Mouse (Mus musculus): Measurements from ENCODE around the gene Gtf3a.

- TF ChIP-seq CTCF (IDR thresholded peaks at IDR 0.05; ENCODE audit: low read depth), result no peak
- TF ChIP-seq EP300 (optimal IDR thresholded peaks at IDR 0.05), result no peak
Measured at GRCm38 (mm10) chr5:146954576-146954975, 6.1 kb downstream of the Gtf3a start.

Data from stomach, postnatal 0 days (tissue).